Mouse (Mus musculus): ENCODE data around the gene Hist1h4f.

DNA sequence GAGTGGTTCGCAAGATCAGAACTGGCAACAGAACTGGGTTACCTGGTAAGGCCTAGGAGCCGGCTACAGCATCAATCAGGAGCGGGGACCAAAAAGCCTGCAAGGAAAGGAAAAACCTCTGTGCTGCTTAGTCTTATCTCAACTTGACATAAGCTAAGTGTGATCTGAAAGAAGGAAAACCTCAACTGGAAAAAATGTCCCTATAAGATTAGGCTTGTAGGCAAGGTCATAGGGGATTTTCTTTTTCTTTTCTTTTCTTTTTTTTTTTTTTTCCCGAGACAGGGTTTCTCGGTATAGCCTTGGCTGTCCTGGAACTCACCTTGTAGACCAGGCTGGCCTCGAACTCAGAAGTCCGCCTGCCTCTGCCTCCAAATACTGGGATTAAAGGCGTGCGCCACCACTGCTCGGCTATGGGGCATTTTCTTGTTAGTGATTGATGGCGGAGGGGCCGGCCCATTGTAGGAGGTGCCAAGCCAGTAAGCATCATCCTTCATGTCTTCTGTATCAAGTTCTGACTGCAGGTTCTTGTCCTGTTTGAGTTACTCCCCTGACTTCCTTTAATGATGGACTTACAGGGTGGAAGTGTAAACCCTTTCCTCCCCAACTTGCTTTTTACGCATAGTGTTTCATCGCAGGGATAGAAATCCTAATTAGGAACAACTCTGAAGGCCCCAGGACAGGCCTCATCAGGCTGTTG, 44.5 kb downstream of the Hist1h4f start:
- TF ChIP-seq CTCF (IDR thresholded peaks at IDR 0.05; ENCODE audit: low read depth) (no peak), EP300 (IDR thresholded peaks at IDR 0.05; ENCODE audit: low read depth) (no peak)

Data from liver, postnatal 0 days (tissue).